Mouse (Mus musculus) telencephalon, adult 2 months (tissue): ENCODE results near the gene Gm9817.
"Not testable (repeated sequence)": the region's sequence is repeated elsewhere in the genome, so short reads cannot be mapped to it uniquely, and the experiment has no call there.

ENCODE experiments used
- DNase-seq: peaks from one replicate; pipeline ENCODE4 v3.0.0-alpha.2; 2011; ENCODE audit warnings: low read depth, low spot score

Gene Gm9817

DNA sequence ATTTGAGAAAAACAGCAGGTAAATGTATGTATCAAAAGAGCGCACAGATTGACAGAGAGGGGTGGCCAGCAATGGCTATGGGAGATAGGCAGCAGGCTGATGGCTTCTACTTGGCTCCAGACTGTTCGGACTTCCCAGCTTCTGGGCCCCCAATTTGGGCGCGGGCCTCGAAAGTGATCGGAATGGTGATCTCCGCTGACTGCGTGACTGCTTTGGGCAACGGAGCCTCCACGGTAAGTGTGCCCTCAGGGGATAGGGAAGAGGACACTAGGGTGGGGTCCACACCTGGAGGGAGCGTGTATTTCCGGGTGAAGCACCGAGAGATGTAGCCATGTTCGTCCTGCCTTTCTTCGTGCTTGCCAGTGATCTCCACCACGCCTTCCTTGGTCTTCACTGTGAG lies at the start of gene Gm9817:
Gm9817 (plus strand) TSS at position 301 of the 400 bp plus-strand sequence.
- DNase-seq, result not testable (repeated sequence)

- DNase-seq, result no peak
Measured at GRCm38 (mm10) chr13:45029791-45030190, 48.7 kb upstream of the Gm9817 start.

DNA sequence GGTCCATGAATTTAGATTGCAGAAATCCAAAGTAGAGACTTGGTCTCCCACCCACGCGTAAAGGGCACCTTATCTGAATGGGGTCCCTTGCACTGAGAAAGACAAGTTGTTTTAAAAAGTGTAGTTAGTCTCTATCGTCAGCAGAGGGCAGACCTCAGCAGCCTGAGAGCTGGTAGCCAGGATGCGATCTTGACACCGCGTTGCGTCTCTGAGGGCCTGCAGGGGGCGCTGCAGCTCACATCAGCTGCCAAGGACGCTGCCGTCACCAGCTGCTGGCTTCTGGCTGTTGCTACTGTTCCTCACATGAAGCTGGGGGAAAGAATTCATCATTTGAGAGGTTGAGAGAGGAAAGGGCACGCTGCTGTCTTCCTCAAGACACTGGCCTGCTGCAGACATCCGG lies 47.7 kb upstream of the Gm9817 start:
- DNase-seq, result peak; percentile 80

DNA sequence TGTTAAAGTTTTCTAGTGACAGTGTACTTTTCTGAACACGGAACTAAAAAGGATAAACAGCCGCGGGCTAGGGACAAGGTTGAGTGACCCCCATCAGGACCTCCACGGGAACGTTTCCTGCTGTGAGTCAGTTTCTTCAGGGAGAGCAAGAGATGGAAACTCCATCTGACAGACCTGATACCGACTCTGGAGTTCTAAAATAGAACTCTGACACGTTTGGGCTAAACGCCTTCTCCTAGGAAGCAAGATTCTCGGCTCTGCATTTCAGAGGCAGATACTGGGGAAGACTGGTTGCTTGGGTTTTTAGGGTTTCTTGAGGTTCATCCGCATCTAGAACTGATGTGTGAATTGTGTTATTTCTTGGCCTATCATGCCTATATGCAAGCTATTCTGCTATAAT lies 47.2 kb upstream of the Gm9817 start:
- DNase-seq, result no peak

DNA sequence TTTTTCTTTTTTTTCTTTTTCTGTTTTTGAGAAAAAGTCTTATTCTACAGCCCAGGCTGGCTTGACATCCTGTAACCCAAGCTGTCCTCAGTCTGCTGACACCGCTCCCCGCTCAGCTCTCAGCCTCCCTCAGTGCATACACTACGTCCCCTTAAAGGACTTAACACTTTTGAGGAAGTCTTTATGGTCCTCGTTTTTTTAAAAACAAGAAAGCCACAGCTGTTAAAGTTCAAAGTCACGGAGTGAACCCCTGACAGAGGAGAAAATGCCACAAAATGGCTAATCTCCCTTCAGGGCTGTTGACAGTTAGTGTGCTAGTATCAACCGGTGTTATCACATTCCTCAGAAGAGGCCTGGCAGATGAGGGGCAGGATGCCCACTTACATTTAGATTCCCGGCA lies 46.7 kb upstream of the Gm9817 start:
- no peak for DNase-seq

GRCm38 (mm10) chr13:45032484-45032883 lies 46.0 kb upstream of the Gm9817 start:
- DNase-seq, result no peak

DNA sequence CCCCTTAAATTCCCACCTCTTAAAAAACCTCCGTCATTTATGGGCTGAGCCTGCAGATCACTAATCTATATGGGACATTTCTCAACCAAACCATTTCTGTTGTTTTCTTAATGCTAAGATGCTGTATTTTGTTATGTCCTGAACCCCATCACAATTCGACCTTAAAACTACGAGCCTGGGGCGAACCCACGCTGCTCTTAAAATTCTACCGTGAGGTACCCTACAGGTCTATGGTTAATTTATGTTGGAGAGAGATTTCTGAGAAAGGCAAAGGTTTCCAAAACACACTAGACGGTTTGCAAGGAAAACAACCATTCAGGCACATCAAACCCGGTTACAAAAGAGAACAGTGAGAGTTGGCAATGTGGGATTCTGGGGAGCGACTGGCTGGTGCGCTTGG lies 45.1 kb upstream of the Gm9817 start:
- DNase-seq, result no peak

- DNase-seq, result no peak
Measured at GRCm38 (mm10) chr13:45034759-45035158, 43.7 kb upstream of the Gm9817 start.

DNA sequence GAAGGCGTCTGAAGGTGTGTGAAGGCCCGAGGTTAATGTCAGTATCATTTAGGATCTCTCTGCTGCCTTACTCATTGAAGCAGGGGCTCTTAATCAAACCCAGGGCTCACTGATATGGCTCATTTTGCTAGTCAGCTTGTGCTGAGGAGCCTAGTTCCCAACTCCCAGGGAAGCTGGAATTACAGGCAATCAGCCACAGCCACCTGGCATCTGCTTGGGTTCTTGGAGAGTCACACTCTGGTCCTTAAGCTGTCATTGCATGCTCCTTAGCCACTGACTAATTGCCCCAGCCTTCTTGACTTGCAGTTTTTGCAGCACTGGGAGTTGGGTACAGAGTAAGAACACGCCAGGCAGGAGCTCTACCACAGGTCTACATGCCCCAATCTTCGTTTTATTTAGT lies 42.1 kb upstream of the Gm9817 start:
- DNase-seq, result no peak

DNA sequence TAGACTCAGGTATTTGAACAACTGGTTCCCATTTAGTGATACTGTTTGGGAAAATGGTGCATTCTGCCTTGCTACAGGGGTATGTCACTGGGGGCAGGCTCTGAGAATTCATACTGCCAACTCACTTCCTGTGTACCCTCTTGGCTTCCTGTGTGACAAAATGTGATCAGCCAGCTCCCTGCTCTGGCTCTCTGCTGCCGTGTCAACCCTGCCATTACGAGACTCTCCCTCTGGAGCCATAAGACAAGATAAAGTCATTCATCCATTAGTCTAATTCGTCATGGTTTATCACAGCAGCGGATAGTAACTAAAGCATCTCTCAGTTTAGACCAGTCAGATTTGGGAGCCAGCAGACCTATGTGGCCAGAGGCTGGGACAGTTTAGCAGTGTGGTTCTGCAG lies 38.3 kb upstream of the Gm9817 start:
- no peak for DNase-seq

DNA sequence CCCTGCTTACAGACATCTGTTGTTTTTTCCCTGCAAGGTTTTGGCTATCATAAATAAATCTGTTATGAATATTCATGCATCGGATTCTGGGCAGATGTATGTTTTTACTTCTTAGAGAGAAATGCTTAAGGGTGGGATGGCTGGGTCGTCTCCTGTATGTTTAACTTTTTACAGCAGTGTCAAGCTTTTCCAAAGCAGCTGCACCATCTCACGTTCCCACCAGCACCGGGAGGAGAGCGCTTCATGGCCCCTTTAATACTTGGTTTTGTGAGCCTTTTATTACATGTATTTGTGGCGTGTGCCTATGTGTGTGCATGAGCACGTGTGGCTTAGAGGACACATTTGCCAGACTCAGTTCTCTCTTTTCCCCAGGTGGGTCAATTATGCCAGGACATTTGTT lies 37.8 kb upstream of the Gm9817 start:
- DNase-seq, result no peak

GRCm38 (mm10) chr13:45043466-45043865 lies 35.0 kb upstream of the Gm9817 start:
- no peak for DNase-seq

DNA sequence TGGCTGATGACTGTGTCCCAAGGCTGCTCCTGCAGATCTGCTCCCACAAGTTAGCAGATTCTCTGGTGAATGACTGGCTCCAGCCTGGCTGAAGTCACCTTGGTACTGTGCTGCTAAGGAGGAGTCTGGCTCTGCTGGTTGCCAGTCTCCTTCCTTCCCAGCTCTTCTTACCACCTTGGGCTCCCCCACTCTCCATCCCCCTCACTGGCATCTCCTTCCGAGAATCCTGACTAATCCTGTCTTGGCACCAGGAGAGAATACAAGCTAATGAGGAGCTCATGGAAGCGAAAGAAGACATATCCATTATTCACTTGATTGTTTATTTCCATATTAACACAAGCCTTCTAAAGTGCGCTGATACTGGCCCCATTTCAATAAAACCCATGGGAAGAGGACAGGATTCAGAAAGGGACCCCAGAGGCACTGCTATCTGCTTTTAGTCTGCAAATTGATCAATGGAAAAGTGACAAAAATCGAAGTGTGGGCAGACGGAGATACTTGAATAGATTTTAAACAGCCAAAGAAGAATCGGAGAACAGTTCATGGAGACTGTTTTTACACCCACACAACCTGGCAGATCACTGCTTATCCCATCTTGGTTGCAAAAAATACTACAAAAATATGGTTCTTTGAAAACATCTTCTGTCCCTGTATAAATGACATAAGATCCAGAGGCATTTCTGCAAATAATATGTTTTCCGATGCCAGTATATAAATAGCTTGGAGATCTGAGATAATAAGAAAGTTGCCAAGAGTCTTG lies 29.1 kb upstream of the Gm9817 start:
- DNase-seq, result peak; percentile 78

- DNase-seq, result no peak
Measured at GRCm38 (mm10) chr13:45052805-45053204, 25.7 kb upstream of the Gm9817 start.

- no peak for DNase-seq
Measured at GRCm38 (mm10) chr13:45053843-45054242, 24.6 kb upstream of the Gm9817 start.

GRCm38 (mm10) chr13:45059206-45059605 lies 19.3 kb upstream of the Gm9817 start:
- no peak for DNase-seq

GRCm38 (mm10) chr13:45063146-45063545 lies 15.3 kb upstream of the Gm9817 start:
- peak; percentile 45 for DNase-seq

DNA sequence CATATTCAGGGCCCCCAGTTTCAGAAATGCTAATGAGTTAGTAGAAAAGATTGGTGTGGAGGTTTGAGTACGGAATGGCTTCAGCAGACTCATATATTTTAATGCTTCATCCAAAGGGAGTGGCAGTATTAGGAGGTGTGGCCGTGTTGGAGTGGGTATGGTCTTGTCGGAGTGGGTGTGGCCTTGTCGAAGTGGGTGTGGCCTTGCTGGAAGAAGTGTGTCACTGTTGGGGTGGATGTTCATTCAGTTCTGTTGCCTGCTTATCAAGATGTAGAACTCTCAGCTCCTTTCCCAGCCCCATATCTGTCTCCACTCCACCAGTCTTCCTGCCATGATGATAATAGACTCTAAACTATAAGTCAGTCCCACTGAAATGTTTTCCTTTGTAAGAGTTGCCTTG lies 13.5 kb upstream of the Gm9817 start:
- DNase-seq, result no peak

DNA sequence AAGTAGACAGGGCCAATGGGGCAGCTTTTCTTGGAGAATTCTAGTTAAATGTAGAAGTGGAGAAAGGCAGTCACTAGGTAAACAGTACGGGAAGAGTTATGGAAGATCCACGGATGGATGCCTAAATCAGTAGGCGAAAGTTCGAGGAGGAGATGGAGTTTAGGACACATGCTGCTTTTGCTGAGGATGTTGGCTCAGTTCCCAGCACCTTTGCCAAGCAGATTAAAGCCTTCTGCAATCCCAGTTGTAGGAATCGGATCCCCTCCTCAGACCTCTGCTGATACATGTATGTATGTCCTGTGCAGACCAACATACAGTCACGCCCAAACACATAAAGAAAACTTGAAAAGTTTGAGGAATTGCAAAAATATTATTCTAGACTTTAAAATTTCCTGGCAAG lies 8.1 kb upstream of the Gm9817 start:
- no peak for DNase-seq

DNA sequence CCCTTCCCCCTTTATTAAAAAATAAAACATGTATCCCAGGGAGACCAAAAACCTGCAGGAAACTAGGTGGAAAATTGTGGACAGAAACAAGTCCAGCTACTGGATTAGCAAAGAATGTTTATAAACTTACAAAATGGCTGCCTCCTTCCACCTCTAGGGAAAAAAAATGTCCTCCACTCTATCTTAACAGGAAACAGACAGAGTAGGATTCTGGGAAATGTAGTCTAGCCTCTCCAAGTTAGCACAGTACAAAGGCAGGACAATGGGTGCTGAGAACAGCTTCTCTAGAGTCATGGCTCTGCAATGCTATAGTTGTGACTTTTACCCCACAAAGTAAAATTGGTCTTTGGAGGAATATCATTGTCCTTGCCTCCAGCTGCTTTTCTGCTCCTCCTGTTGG lies 3.5 kb upstream of the Gm9817 start:
- DNase-seq, result no peak

DNA sequence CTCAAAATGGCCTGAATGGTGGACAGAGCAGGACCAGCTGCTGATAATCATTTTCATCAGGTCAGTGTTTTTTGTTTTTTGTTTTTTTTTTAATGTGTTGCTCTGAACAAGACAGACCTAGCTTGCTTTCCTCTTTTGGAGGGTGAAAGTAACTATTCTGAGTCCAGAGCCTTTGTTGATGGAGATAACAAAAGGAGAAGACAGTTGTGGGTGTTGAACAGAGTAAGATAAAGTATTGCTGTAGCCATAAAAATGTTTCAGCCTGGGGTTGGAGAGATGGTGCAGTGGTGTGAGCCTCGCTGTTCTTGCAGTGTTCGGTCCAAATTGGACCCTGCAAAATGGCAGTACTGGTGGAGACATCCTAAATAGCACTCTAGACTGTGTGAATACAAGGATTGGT lies 2.8 kb upstream of the Gm9817 start:
- DNase-seq, result no peak

GRCm38 (mm10) chr13:45080771-45081170 lies 2.3 kb downstream of the Gm9817 start:
- DNase-seq, result peak; percentile 32

- DNase-seq, result no peak
Measured at GRCm38 (mm10) chr13:45083696-45084095, 5.2 kb downstream of the Gm9817 start.

DNA sequence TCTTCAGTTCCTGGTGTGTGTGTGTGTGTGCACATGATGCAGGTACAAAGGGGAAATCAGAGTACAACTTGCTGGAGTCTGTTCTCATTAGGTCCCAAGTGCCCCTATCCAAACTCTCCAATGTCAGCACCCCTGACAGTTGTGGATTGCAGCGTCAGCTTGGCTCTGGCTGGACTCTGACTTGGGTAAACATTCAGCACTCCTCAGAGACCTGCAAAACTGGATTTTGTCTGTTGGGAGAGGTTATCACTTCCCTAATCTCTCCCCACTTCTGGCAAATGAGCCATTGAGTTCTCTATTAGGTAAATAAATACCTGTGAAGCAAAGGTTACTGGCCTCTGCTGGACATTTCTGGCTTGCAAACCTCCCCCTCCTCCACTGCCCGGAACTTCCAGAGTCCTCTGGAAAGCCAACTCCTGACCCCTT lies 10.3 kb downstream of the Gm9817 start:
- no peak for DNase-seq
